Mouse (Mus musculus): ENCODE measurements at regions not wholly inside any gene's neighbourhood (a gene's known extent, or its start where the extent isn't known, plus 50 kb on each side); places are given as distances from the start of the nearest gene placed in this dataset.

- 74% methylated on average over 7 of the region's 7 CpGs for WGBS
- Histone ChIP-seq H3K4me2 (replicated peaks) (no peak overlapping the region), H3K27ac (replicated peaks) (no peak overlapping the region), H3K36me3 (no peaks in the 10 kb centered on the region), H3K4me3 (no peak overlapping the region), H3K4me1 (no peaks in the 10 kb centered on the region), H3K27me3 (no peaks in the 10 kb centered on the region), H3K9ac (replicated peaks) (no peak overlapping the region), H3K9me3 (no peaks in the 10 kb centered on the region)
- no peak for ATAC-seq (replicated peaks)
These were observed 417.6 kb upstream of the Klhl29 start for GRCm38 (mm10) chr12:5793051-5793450.

- Histone ChIP-seq H3K27me3 (no peaks in the 10 kb centered on the region), H3K27ac (replicated peaks) (no peak overlapping the region), H3K4me1 (no peaks in the 10 kb centered on the region), H3K4me3 (no peak overlapping the region), H3K36me3 (no peaks in the 10 kb centered on the region), H3K4me2 (replicated peaks) (no peak overlapping the region), H3K9me3 (no peaks in the 10 kb centered on the region), H3K9ac (replicated peaks) (no peak overlapping the region)
- WGBS: 65% methylated on average over 7 of the region's 7 CpGs
- no peak for ATAC-seq (replicated peaks)
These were observed 411.8 kb upstream of the Klhl29 start for GRCm38 (mm10) chr12:5787074-5787813.

GRCm38 (mm10) chr12:5781276-5781675, 405.8 kb upstream of the Klhl29 start:
- H3K27ac ChIP-seq (replicated peaks): no peak overlapping the region

GRCm38 (mm10) chr12:5777556-5777955, 402.1 kb upstream of the Klhl29 start:
- H3K9me3 ChIP-seq: no peaks in the 10 kb centered on the region
- no peaks in the 10 kb centered on the region for H3K4me1 ChIP-seq
- H3K27me3 ChIP-seq: no peaks in the 10 kb centered on the region
- no peak overlapping the region for H3K27ac ChIP-seq (replicated peaks)
- H3K4me2 ChIP-seq (replicated peaks): no peak overlapping the region
- no peak overlapping the region for H3K4me3 ChIP-seq
- H3K9ac ChIP-seq (replicated peaks): no peak overlapping the region
- H3K36me3 ChIP-seq: no peaks in the 10 kb centered on the region
- ATAC-seq (replicated peaks): no peak

More at GRCm38 (mm10) chr12:5781276-5781675, 405.8 kb upstream of the Klhl29 start:
- no peak overlapping the region for H3K4me2 ChIP-seq (replicated peaks)
- no peak for ATAC-seq (replicated peaks)
- no peaks in the 10 kb centered on the region for H3K9me3 ChIP-seq
- no peak overlapping the region for H3K9ac ChIP-seq (replicated peaks)
- H3K36me3 ChIP-seq: no peaks in the 10 kb centered on the region
- no peak overlapping the region for H3K4me3 ChIP-seq
- no peaks in the 10 kb centered on the region for H3K4me1 ChIP-seq
- no peaks in the 10 kb centered on the region for H3K27me3 ChIP-seq
- WGBS: 28% methylated on average over 3 of the region's 3 CpGs

GRCm38 (mm10) chr12:5771399-5771978, 396.0 kb upstream of the Klhl29 start:
- no peak for ATAC-seq (replicated peaks)
- H3K27ac ChIP-seq (replicated peaks): no peak overlapping the region
- H3K27me3 ChIP-seq: no peaks in the 10 kb centered on the region
- H3K4me2 ChIP-seq (replicated peaks): no peak overlapping the region
- no peaks in the 10 kb centered on the region for H3K36me3 ChIP-seq
- WGBS: 83% methylated on average over 5 of the region's 5 CpGs
- no peak overlapping the region for H3K9ac ChIP-seq (replicated peaks)
- no peak overlapping the region for H3K4me3 ChIP-seq
- H3K9me3 ChIP-seq: no peaks in the 10 kb centered on the region
- no peaks in the 10 kb centered on the region for H3K4me1 ChIP-seq

DNA sequence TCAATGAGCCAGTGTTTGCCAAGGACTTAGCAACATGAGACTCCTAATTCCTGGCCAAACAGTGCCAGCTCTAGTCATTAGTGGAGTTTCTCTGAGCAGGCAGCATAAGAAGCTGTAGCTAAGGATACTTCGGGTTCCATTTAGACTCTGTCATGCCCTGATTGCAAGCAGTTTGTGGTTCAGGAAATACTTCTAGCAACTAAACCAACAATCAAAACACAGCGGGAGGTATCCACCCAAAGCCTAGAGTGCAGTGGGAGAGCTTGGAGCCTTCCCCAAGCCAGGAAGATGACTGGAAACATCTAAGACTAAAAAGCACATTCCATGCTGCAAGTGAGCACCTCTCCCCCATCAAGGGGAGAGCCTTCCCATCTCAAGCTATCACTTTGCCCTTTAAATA, 395.0 kb upstream of the Klhl29 start:
- Histone ChIP-seq H3K4me3 (no peak overlapping the region), H3K27me3 (no peaks in the 10 kb centered on the region), H3K36me3 (no peaks in the 10 kb centered on the region), H3K4me1 (no peaks in the 10 kb centered on the region), H3K4me2 (replicated peaks) (no peak overlapping the region), H3K27ac (replicated peaks) (no peak overlapping the region), H3K9me3 (no peaks in the 10 kb centered on the region), H3K9ac (replicated peaks) (no peak overlapping the region)
- no peak for ATAC-seq (replicated peaks)
- 69% methylated on average over 2 of the region's 2 CpGs for WGBS

DNA sequence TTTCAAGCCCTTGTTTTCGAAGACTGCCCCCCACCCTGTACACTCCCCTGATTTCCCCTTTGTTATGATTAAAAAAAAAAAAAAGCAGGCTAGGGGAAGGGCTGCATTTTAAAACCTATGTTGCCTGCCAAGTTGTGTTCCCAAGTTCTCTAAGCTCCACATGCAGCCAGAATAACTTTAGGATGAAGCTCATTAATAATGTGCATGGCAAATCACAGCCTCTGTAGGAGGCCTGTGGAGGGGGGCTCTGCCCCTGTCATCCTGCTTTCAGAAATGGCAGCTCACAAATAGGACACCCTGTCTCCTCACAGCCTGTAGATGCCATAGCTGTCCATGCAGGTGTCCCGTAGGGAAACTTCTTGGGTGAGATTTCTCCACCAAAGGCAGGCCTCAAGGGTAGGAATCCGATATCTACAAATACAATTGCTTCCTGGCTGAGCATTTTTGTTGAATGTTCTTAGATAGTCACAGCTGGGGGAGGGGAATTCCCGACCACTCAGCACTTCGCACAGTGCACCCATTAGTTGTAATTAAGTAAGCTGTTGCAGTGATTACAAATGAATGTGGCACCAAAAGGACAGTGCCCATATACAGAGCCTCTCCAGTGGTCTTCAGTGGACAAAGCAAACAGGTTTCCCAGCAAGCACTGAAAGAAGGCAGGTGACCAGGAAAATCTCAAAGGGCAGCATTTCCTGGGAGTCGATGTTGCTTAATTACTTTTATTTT, 389.1 kb upstream of the Klhl29 start:
- peak; percentile 93 for ATAC-seq (replicated peaks)
- 12% methylated on average over 6 of the region's 6 CpGs for WGBS
- H3K27ac ChIP-seq (replicated peaks): peak overlapping the region; percentile 51; the same call in 1 of the 2 replicates
- H3K36me3 ChIP-seq: no peaks in the 10 kb centered on the region
- H3K9ac ChIP-seq (replicated peaks): no peak overlapping the region
- H3K4me1 ChIP-seq: peaks cover 16% of the 10 kb centered on the region
- no peak overlapping the region for H3K4me3 ChIP-seq
- no peaks in the 10 kb centered on the region for H3K27me3 ChIP-seq
- peak overlapping the region; percentile 22; the same call in 1 of the 2 replicates for H3K4me2 ChIP-seq (replicated peaks)
- H3K9me3 ChIP-seq: no peaks in the 10 kb centered on the region

- no peak overlapping the region for H3K9ac ChIP-seq (replicated peaks)
- ATAC-seq (replicated peaks): peak; percentile 66
- no peaks in the 10 kb centered on the region for H3K27me3 ChIP-seq
- H3K36me3 ChIP-seq: no peaks in the 10 kb centered on the region
- no peak overlapping the region for H3K4me2 ChIP-seq (replicated peaks)
- peaks cover 16% of the 10 kb centered on the region for H3K4me1 ChIP-seq
- H3K9me3 ChIP-seq: no peaks in the 10 kb centered on the region
- peak overlapping the region; percentile 51; the same call in 1 of the 2 replicates for H3K27ac ChIP-seq (replicated peaks)
- H3K4me3 ChIP-seq: no peak overlapping the region
- WGBS: 45% methylated on average over 1 of the region's 1 CpGs
These were observed 388.5 kb upstream of the Klhl29 start for GRCm38 (mm10) chr12:5764026-5764425.

DNA sequence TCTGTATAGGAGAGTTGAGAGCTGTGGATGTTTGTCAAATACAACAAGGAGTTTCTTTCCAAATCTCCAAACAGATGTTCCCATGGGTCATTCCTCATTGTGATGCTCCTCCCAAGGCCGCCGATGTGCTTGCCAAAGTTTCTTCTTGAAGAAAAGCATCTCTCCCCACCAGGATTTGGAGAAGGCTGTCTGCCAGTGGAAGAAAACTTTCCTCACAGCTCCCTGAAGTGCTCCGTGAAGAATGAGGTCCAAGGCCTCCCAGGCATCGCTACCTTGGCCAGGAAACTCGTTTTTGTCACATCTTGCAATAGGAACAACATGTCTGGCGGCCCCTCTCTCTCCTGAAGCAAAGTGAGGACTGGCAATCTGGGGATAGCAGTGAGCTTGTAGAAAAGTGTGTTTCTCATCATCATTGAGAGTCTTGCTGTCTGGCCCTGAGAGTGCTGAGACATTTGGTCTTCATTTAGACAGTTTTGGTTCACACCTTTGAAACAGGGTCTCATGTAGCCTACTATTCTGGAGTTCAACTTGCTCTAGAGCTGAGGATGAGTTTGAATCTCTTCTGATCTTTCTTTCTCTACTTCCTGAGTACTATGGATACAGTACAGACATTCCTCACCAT, 386.9 kb upstream of the Klhl29 start:
- Histone ChIP-seq H3K27ac (replicated peaks) (no peak overlapping the region), H3K36me3 (no peaks in the 10 kb centered on the region), H3K27me3 (no peaks in the 10 kb centered on the region), H3K4me1 (peaks cover 16% of the 10 kb centered on the region), H3K4me2 (replicated peaks) (no peak overlapping the region), H3K9me3 (no peaks in the 10 kb centered on the region), H3K9ac (replicated peaks) (no peak overlapping the region), H3K4me3 (no peak overlapping the region)
- ATAC-seq (replicated peaks): no peak
- WGBS: 81% methylated on average over 6 of the region's 6 CpGs

DNA sequence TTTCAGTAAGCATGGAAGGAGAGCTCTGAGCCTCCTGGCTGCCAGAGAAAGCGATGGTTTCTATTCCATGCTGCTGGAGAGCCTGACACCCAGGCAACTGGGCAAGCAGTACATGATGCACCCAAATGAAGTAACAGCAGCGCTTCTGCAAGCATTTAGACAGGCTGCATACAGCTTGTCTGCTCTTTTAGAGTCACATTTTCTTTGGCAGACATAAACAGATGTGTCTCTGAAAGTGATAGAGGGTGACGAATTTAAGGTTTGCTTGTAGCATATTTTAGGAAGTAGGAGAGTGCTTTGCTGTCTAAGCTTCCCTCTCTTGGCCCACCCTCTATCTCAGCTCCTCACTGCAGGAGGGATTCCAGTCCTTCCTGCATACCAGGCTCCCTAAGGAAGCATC, 384.0 kb upstream of the Klhl29 start:
- 84% methylated on average over 3 of the region's 3 CpGs for WGBS

DNA sequence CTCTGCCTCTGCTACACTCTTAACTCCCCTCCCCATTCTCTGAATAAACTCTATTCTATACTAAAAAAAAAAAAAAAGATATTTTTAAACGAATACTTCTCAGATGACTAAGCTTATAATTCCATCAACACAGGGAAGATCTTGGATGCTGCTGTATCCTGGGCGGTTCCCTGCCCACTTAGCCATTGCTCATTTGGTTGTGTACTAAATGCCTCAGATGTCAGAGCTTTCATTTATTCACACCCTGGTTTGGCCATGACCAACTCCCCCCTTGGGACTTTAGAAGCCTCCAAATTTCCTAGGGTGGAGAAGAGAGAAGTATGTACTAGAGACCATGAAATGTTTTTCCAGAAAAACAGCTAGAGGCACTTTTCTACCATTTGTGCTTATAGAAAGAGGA, 382.3 kb upstream of the Klhl29 start:
- H3K9ac ChIP-seq (replicated peaks): no peak overlapping the region
- H3K4me3 ChIP-seq: no peak overlapping the region
- no peaks in the 10 kb centered on the region for H3K9me3 ChIP-seq
- no peak for ATAC-seq (replicated peaks)
- H3K4me2 ChIP-seq (replicated peaks): no peak overlapping the region
- H3K27ac ChIP-seq (replicated peaks): no peak overlapping the region
- no peaks in the 10 kb centered on the region for H3K27me3 ChIP-seq
- 0 out of 2 replicates have a peak, but pooled peaks cover 3% of the 10 kb centered on the region for H3K4me1 ChIP-seq
- no peaks in the 10 kb centered on the region for H3K36me3 ChIP-seq
- WGBS: 91% methylated on average over 2 of the region's 2 CpGs

More for the DNA sequence above, 384.0 kb upstream of the Klhl29 start:
- H3K9me3 ChIP-seq: no peaks in the 10 kb centered on the region
- no peak overlapping the region for H3K4me2 ChIP-seq (replicated peaks)
- ATAC-seq (replicated peaks): no peak
- peaks cover 11% of the 10 kb centered on the region for H3K4me1 ChIP-seq
- no peak overlapping the region for H3K9ac ChIP-seq (replicated peaks)
- no peaks in the 10 kb centered on the region for H3K36me3 ChIP-seq
- no peak overlapping the region for H3K27ac ChIP-seq (replicated peaks)
- H3K4me3 ChIP-seq: no peak overlapping the region
- H3K27me3 ChIP-seq: no peaks in the 10 kb centered on the region

GRCm38 (mm10) chr12:5757361-5757760, 381.9 kb upstream of the Klhl29 start:
- no peak for ATAC-seq (replicated peaks)
- H3K4me1 ChIP-seq: 0 out of 2 replicates have a peak, but pooled peaks cover 1% of the 10 kb centered on the region

More at GRCm38 (mm10) chr12:5757361-5757760, 381.9 kb upstream of the Klhl29 start:
- no peaks in the 10 kb centered on the region for H3K9me3 ChIP-seq
- WGBS: 93% methylated on average over 4 of the region's 4 CpGs
- H3K36me3 ChIP-seq: no peaks in the 10 kb centered on the region
- H3K4me3 ChIP-seq: no peak overlapping the region
- H3K9ac ChIP-seq (replicated peaks): no peak overlapping the region
- no peak overlapping the region for H3K27ac ChIP-seq (replicated peaks)
- H3K27me3 ChIP-seq: no peaks in the 10 kb centered on the region
- no peak overlapping the region for H3K4me2 ChIP-seq (replicated peaks)

All from forebrain, embryonic 15.5 days (tissue).